Mouse (Mus musculus): ENCODE data around the gene Plekhn1.

- TF ChIP-seq CTCF (IDR thresholded peaks at IDR 0.05; ENCODE audit: borderline replicate concordance, insufficient read depth, low read length), result no peak
- TF ChIP-seq POLR2A (IDR thresholded peaks at IDR 0.05; ENCODE audit: low read depth, low read length), result no peak
These were observed 38.5 kb downstream of the Plekhn1 start for GRCm38 (mm10) chr4:156195927-156196870.

Measured in embryonic fibroblast, embryonic 13.5 days (primary cell).